Mouse (Mus musculus) lung, embryonic 16.5 days (tissue): ENCODE measurements around the gene Coq8a. TPM values are rescaled to one million over a fixed set of nuclear protein-coding genes. Genes with fewer than 3 reads are reported as not detected.

Experiments
- ATAC-seq: fragments of 200-750 bp; cut with Nextera tagmentation; 2 replicates; pipeline ENCODE4 v1.8.0; 2017; ENCODE audit warnings: low read depth, mild to moderate bottlenecking, moderate library complexity
- H3K27ac ChIP-seq: fragments of 300-500 bp; sonication (generic); 2 replicates; pipeline ENCODE4 v1.5.1; 2014; ENCODE audit warnings: mild to moderate bottlenecking, control low read depth, low read length
- H3K27me3 ChIP-seq: fragments of 300-500 bp; sonication (generic); 2 replicates; pipeline ENCODE4 v1.6.1; 2014; ENCODE audit warnings: low read depth, low read length, mixed read lengths; ENCODE audit not compliant: control insufficient read depth, insufficient read depth
- H3K36me3 ChIP-seq: fragments of 300-500 bp; sonication (generic); 2 replicates; pipeline ENCODE4 v1.6.1; 2014; ENCODE audit warnings: low read length; ENCODE audit not compliant: control insufficient read depth, insufficient read depth
- H3K4me1 ChIP-seq: fragments of 300-500 bp; sonication (generic); replicated peaks from 2 replicates; pipeline ENCODE4 v1.6.1; 2014; ENCODE audit warnings: low read length, mixed read lengths; ENCODE audit not compliant: control insufficient read depth, insufficient read depth
- H3K4me2 ChIP-seq: fragments of 300-500 bp; sonication (generic); 2 replicates; pipeline ENCODE4 v1.6.1; 2014; ENCODE audit warnings: low read depth, low read length, control low read depth
- H3K4me3 ChIP-seq: fragments of 300-500 bp; sonication (generic); 2 replicates; pipeline ENCODE4 v1.5.1; 2014; ENCODE audit warnings: mild to moderate bottlenecking, low read length, control low read depth
- H3K9ac ChIP-seq: fragments of 300-500 bp; sonication (generic); 2 replicates; pipeline ENCODE4 v1.6.1; 2014; ENCODE audit warnings: low read length, control low read depth
- H3K9me3 ChIP-seq: fragments of 300-500 bp; sonication (generic); 2 replicates; pipeline ENCODE4 v1.6.1; 2016; ENCODE audit warnings: low read length; ENCODE audit not compliant: control insufficient read depth
- WGBS: fragments of 180-500 bp; shearing (Covaris S2); extraction: QIAGEN DNeasy Blood & Tissue Kit; methylation state at CpG from one replicate; pipeline ENCODE4 v1.1.7; 2014; 5-methylcytosine and 5-hydroxymethylcytosine counted together
- polyA plus RNA-seq: library from polyadenylated mRNA; unstranded; fragments of >200 nt; fragmentation: Nextera tagmentation; extraction: Ambion mirVana; gene quantifications from 2 replicates; pipeline ENCODE4 v1.2.1, GENCODE M21; 2015

Coq8a gene
- polyA plus RNA-seq = 11.2 and 15.5 TPM in 2 replicates

DNA sequence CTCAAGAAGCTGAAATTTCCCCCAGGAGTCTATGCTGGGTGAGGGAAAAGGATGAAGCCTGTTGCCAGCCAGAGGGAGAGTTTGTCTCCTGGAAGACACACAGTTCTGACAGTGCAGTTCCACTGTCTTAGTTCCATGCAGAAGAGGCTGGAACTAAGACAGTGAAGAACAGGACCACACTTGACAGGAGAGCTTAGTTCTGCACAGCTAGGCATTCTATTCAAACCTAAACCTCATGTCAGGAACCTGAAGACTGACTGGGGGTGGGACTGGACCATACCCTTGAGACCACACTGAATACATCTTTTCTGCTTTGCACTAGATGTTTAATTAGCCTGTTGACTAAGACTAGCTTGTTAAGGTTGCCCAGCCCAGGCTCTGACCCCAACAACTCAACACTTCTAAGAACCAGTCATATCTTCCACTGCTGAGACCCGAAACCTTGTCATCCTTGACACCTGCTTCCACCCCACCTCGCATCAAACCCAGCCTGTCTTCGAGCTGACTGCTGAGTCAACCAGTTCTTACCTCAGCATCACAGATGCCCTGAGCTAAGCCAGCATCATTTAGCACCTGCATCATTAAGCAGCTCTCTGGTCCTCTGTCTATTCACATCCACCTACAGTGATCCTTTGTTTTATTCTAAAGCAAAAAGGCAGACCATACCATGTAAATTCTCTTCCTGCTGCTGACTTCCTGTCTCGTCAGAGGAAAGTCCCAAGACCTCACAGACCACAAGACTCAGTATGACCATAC is at the start of gene Coq8a:
Gene Coq8a, minus strand, starts transcription at position 644 of the 756 bp plus-strand sequence.
- WGBS = 53% methylated on average over 4 of the region's 4 CpGs
- peaks cover 10% of the 10 kb centered on the region for H3K4me1 ChIP-seq
- no peaks in the 10 kb centered on the region for H3K27me3 ChIP-seq
- H3K27ac ChIP-seq = no peak within 1 kb of the TSS
- H3K9ac ChIP-seq = no peak within 1 kb of the TSS
- no peaks in the 10 kb centered on the region for H3K36me3 ChIP-seq
- no peak within 1 kb of the TSS for H3K4me3 ChIP-seq
- no peak for ATAC-seq
- no peaks in the 10 kb centered on the region for H3K9me3 ChIP-seq
- H3K4me2 ChIP-seq = no peak within 1 kb of the TSS

GRCm38 (mm10) chr1:180248593-180249146 is 49.3 kb upstream of the Coq8a start:
- H3K4me1 ChIP-seq = peaks cover 12% of the 10 kb centered on the region
- H3K9me3 ChIP-seq = no peaks in the 10 kb centered on the region
- no peaks in the 10 kb centered on the region for H3K36me3 ChIP-seq
- WGBS = 49% methylated on average over 7 of the region's 7 CpGs
- ATAC-seq = no peak
- no peak overlapping the region for H3K4me3 ChIP-seq
- H3K27me3 ChIP-seq = no peaks in the 10 kb centered on the region
- H3K9ac ChIP-seq = no peak overlapping the region
- H3K4me2 ChIP-seq = no peak overlapping the region
- H3K27ac ChIP-seq = no peak overlapping the region

DNA sequence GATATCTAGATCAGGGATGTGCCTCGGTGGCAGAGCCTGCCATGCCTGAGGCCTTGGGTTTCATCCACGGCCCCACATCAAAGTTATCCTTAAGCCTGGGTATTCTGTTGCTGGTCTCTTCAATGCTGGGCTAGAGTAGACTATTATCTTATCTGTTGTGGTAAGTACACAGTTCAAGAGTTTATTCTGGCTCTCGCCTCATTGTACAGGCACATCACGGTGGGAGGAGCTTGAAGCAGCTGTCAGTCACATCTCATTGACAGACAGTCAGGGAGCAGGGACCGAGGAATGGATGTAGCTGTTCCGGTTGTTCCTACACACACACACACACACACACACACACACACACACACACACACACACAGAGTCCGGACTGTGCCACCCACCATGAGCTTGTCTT is 48.5 kb upstream of the Coq8a start:
- ATAC-seq = no peak
- no peaks in the 10 kb centered on the region for H3K27me3 ChIP-seq
- H3K4me1 ChIP-seq = peaks cover 12% of the 10 kb centered on the region
- H3K27ac ChIP-seq = no peak overlapping the region
- H3K4me2 ChIP-seq = no peak overlapping the region
- H3K36me3 ChIP-seq = no peaks in the 10 kb centered on the region
- no peak overlapping the region for H3K4me3 ChIP-seq
- 55% methylated on average over 7 of the region's 7 CpGs for WGBS
- H3K9ac ChIP-seq = no peak overlapping the region
- no peaks in the 10 kb centered on the region for H3K9me3 ChIP-seq

GRCm38 (mm10) chr1:180245741-180246507 is 46.5 kb upstream of the Coq8a start:
- Histone ChIP-seq H3K9me3 (no peaks in the 10 kb centered on the region), H3K4me1 (peaks cover 12% of the 10 kb centered on the region), H3K27me3 (no peaks in the 10 kb centered on the region), H3K4me3 (no peak overlapping the region), H3K36me3 (no peaks in the 10 kb centered on the region), H3K27ac (no peak overlapping the region), H3K9ac (no peak overlapping the region), H3K4me2 (no peak overlapping the region)
- 47% methylated on average over 13 of the region's 13 CpGs for WGBS
- no peak for ATAC-seq

DNA sequence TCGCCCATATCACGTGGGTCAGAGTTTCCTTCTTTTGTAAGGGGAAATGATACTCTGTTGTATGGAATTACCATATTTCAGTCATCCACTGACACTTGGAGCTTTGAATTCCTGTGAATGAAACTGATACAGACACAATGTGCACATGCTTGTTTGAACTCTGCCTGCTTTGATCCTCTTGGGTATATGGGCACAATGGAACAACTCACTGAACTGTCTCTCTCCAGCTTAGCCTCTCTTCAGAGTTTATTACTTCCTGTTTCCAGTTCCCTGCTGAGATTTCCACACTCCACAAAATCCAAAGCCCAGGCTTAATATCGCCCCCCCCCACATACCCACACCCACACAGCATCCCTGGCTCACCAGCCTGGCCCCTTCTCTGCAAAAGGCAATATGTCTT is 32.3 kb upstream of the Coq8a start:
- H3K4me1 ChIP-seq = no peaks in the 10 kb centered on the region
- H3K27ac ChIP-seq = no peak overlapping the region
- H3K4me2 ChIP-seq = no peak overlapping the region
- H3K36me3 ChIP-seq = no peaks in the 10 kb centered on the region
- H3K9ac ChIP-seq = no peak overlapping the region
- H3K4me3 ChIP-seq = no peak overlapping the region
- no peak for ATAC-seq
- H3K27me3 ChIP-seq = no peaks in the 10 kb centered on the region
- WGBS = 63% methylated on average over 3 of the region's 3 CpGs
- H3K9me3 ChIP-seq = no peaks in the 10 kb centered on the region

DNA sequence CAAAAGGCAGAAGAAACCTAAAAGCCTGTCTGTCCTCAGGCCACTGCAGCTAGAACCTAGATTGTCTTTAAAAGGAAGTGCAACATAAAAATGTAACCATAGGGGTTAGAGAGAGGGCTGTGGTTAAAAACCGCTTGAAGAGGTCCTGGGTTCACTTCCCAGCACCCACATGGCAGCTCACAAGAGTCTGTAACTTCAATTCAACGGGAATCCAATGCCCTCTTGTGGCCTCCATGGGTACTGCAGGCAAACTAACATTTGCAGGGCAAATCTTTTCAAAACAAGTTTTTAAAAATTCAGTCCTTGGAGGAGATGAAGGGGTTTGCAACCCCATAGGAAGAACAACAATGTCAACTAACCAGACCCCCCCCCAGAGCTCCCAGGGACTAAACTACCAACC is 31.2 kb upstream of the Coq8a start:
- H3K27me3 ChIP-seq = no peaks in the 10 kb centered on the region
- no peak overlapping the region for H3K27ac ChIP-seq
- no peaks in the 10 kb centered on the region for H3K36me3 ChIP-seq
- H3K4me2 ChIP-seq = no peak overlapping the region
- ATAC-seq = no peak
- H3K4me1 ChIP-seq = peaks cover 5% of the 10 kb centered on the region
- 26% methylated on average over 2 of the region's 2 CpGs for WGBS
- no peak overlapping the region for H3K4me3 ChIP-seq
- H3K9me3 ChIP-seq = no peaks in the 10 kb centered on the region
- no peak overlapping the region for H3K9ac ChIP-seq

GRCm38 (mm10) chr1:180229906-180230305 is 30.5 kb upstream of the Coq8a start:
- no peaks in the 10 kb centered on the region for H3K27me3 ChIP-seq
- H3K9me3 ChIP-seq = no peaks in the 10 kb centered on the region
- ATAC-seq = no peak
- H3K4me2 ChIP-seq = no peak overlapping the region
- H3K36me3 ChIP-seq = no peaks in the 10 kb centered on the region
- no peak overlapping the region for H3K4me3 ChIP-seq
- H3K27ac ChIP-seq = no peak overlapping the region
- WGBS = 60% methylated on average over 7 of the region's 7 CpGs
- no peak overlapping the region for H3K9ac ChIP-seq
- peaks cover 5% of the 10 kb centered on the region for H3K4me1 ChIP-seq

- WGBS = 68% methylated on average over 12 of the region's 12 CpGs
- H3K36me3 ChIP-seq = no peaks in the 10 kb centered on the region
- no peak overlapping the region for H3K4me3 ChIP-seq
- no peaks in the 10 kb centered on the region for H3K27me3 ChIP-seq
- no peak overlapping the region for H3K27ac ChIP-seq
- H3K4me1 ChIP-seq = peaks cover 5% of the 10 kb centered on the region
- no peak overlapping the region for H3K9ac ChIP-seq
- H3K9me3 ChIP-seq = no peaks in the 10 kb centered on the region
- ATAC-seq = no peak
- H3K4me2 ChIP-seq = no peak overlapping the region
Measured at GRCm38 (mm10) chr1:180228854-180229253, 29.5 kb upstream of the Coq8a start.

GRCm38 (mm10) chr1:180226766-180227165 is 27.4 kb upstream of the Coq8a start:
- Histone ChIP-seq H3K9me3 (no peaks in the 10 kb centered on the region), H3K9ac (peak overlapping the region; percentile 55; the same call in 1 of the 2 replicates), H3K36me3 (no peaks in the 10 kb centered on the region), H3K27ac (peak overlapping the region; percentile 78), H3K4me2 (peak overlapping the region; percentile 75; the same call in 1 of the 2 replicates), H3K4me1 (peaks cover 5% of the 10 kb centered on the region), H3K27me3 (no peaks in the 10 kb centered on the region), H3K4me3 (no peak overlapping the region; the same call in 1 of the 2 replicates)
- ATAC-seq = no peak
- WGBS = 73% methylated on average over 3 of the region's 3 CpGs
